Mouse (Mus musculus): ENCODE results near the gene Ypel2. TPM values are rescaled to one million over a fixed set of nuclear protein-coding genes. Genes with fewer than 3 reads are reported as not detected.
"Not testable (repeated sequence)": the region's sequence is repeated elsewhere in the genome, so short reads cannot be mapped to it uniquely, and the experiment has no call there.

The Ypel2 gene
- 10 to 100 TPM; 23.3 to 23.6 TPM for total RNA-seq (2021)
- long read RNA-seq, experiment 1, full-length matches to known transcripts: 12 of 19 reads
- long read RNA-seq, experiment 1, partial matches to known transcripts: 0 of 19 reads
- long read RNA-seq, experiment 1, other reads (novel, unspliced or antisense): 7 of 19 reads
- long read RNA-seq, experiment 2, full-length matches to known transcripts: 12 of 20 reads
- long read RNA-seq, experiment 2, partial matches to known transcripts: 0 of 20 reads
- long read RNA-seq, experiment 2, other reads (novel, unspliced or antisense): 8 of 20 reads

DNA sequence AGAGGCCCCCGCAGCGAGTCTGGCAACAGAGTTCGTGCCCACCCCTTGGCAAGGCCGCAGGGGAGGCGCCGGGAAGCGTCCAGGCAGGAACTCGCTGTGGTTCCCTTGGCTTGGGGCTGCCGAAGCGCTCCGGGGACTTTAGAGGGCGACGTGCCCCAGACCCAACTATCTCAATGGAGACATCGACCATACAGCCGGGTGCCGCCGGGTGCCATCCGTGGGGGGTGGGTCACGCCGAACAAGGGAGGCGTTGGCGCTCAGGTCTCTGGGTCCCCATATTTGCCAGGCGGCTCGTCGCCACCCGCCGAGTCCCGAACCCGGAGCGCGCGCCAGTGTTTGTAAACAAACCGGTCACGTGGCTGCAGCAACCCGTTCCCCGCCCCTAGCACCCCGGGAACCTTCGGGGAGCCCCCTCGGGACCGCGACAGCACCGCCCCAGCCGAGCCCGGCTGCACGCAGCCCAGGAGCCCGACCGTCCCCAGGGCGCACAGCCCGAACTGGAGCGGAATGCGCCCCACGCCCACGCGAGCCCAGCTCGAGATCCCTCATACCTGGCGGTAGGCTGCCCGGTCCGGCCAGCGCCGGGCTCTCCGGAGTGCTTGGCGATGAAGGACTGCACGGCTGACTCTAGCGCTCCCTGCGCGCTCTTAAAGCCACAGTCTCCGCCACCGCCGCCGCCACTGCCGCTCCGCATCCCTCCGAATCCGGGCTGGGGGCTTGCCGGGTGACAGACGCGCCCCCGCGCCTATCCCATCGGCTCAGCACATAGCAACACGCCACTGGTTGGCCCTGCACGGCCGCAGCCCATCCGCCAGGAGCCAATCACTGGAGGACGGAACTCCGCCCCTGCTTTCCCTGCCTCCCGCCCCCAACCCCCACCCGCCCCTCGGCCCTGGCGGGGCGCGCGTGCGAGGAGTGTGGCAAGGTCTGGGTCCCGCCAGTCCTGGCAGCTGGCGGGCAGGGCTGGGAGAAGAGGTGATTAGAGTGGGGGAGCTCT is at the start of gene Ypel2:
Gene Ypel2, minus strand, starts transcription at position 667 of the 997 bp plus-strand sequence.
- peak; percentile 41 for TF ChIP-seq CTCF (conservative IDR thresholded peaks at IDR 0.05)

DNA sequence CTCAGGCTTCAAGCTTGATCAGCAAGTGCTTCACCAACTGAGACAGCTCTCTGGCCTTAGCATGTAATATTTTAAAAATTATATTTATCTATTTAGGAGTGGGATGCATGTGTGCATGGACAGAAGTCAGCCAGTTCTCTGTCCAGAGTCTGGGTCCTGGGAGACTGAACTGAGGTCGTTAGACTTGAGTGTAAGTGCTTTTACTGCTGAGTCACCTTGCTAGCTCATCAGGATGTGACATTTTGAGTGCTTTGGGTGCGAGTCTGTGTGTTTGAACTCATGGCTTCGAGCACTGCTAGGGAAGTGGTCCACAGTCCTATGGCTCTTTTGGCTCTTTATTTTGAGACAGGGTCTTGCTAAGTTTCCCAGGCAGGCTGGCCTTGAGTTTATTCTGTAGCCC is 49.5 kb upstream of the Ypel2 start:
- TF ChIP-seq CTCF (conservative IDR thresholded peaks at IDR 0.05): no peak
- no peak overlapping the region for H3K4me3 ChIP-seq
- no peak overlapping the region for H3K27ac ChIP-seq
- no peak for DNase-seq (ENCODE audit: low spot score in 2 of 2)

More for the DNA sequence above, at the start of gene Ypel2:
- DNase-seq (ENCODE audit: low spot score in 2 of 2): peak; percentile 97 to 98
- H3K4me3 ChIP-seq: peak within 1 kb of the TSS; percentile 100
- H3K27ac ChIP-seq: peak within 1 kb of the TSS; percentile 97

DNA sequence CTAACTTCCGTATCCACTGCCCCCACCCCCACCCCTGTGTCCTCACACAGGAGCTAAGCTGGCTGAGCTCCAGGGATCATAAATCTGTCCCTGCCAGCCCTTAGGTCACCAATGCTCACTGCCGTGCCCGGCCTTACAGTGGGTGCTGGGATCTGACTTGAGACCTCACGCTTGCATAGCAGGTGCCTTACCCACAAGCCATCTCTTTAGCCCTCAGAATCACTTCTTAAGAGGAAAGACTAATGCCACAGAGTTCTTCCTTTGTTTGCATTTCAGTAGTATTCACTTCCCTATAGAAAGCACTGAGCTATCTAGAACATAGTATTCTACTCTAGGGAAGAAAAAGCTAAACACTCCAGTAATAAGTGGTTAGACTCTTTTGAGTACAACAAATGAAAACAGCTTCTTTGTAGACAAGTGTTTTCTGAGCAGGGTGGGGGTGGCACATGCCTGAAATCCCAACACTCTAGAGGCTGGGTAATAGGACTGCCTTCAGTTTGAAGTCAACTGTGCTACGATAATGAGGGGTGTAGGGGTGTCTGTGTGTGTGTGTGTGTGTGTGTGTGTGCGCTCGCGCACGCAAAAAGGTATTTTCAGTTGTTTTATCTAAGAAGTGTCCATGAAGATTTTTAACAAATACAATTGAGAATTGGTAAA is 45.9 kb upstream of the Ypel2 start:
- no peak overlapping the region for H3K27ac ChIP-seq
- no peak overlapping the region for H3K4me3 ChIP-seq
- no peak for DNase-seq (ENCODE audit: low spot score in 2 of 2)
- TF ChIP-seq CTCF (conservative IDR thresholded peaks at IDR 0.05): no peak

DNA sequence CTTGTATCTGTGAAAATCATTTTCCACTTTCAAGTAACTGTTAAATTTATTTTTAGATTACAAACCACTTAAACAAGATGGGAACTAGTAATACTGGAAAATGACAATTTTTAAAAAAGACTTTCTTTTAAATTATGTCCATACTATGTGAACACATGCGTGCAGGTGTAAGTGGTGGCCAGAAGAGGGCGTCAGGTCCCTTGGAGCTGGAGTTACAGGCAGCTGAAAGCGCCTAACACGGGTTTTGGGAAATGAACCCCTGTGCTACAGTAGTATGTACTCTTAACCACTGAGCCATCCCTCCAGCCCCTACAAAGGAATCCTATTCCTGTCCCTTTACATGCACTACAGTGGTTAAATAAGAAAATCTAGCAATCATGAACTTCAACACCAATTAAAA is 42.7 kb upstream of the Ypel2 start:
- no peak overlapping the region for H3K4me3 ChIP-seq
- DNase-seq (ENCODE audit: low spot score in 2 of 2): no peak
- H3K27ac ChIP-seq: no peak overlapping the region
- TF ChIP-seq CTCF (conservative IDR thresholded peaks at IDR 0.05): peak; percentile 57

DNA sequence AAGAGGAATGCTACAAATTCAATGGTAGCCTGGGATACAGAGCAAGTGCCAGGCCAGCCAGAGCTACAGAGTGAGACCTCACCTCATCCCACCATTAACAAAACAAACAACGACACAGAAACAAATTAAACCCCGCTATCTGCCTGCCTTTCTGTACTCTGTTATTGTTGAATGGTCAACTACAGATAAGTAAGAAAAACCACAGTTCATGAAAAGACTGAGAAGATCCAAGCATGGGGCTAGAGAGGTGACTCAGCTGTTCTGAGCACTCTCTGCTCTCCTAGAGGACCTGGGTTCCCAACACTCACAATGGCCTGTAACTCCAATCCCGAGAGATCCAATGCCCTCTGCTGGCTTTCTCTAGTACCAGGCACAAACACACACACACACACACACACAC is 34.7 kb upstream of the Ypel2 start:
- DNase-seq (ENCODE audit: low spot score in 2 of 2): no peak
- no peak for TF ChIP-seq CTCF (conservative IDR thresholded peaks at IDR 0.05)
- Histone ChIP-seq H3K4me3 (no peak overlapping the region), H3K27ac (no peak overlapping the region)

DNA sequence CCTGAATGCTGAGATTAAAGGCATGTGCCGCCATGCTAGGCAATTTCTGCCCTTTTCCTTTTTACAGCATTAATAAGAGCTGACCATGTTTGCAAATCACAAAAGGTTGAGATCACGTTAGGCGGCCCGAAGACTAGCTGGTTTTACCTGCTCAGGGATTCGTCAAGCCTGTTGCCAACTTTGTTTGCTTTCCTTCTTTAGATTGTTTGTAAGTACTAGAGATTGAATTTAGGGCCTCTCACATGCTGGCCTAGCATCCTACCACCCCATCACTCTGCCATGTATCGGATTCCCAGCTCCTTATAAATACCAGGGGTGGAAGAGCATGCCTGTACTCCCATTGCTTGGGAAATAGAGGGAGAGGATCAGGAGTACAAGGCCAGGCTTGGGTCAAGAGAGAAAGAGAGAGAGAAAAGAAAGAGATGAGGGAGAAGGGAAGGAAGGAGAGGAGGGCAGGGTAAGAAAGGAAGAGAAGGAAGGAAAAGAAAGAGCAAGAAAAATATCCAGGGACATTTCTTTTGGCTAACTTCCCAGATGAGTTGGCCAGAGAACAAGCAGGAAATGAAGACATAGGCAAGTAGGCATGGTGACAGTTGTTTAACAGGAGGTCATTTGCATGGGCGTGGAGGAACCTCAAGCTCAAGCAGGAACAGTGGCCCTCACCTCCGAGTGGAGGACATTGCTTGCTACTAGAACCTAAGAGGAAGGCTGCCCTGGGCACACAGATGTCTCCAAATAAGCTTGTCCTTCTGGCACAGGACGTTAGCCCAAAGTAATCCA is 32.8 kb upstream of the Ypel2 start:
- no peak for TF ChIP-seq CTCF (conservative IDR thresholded peaks at IDR 0.05)
- H3K4me3 ChIP-seq: no peak overlapping the region

DNA sequence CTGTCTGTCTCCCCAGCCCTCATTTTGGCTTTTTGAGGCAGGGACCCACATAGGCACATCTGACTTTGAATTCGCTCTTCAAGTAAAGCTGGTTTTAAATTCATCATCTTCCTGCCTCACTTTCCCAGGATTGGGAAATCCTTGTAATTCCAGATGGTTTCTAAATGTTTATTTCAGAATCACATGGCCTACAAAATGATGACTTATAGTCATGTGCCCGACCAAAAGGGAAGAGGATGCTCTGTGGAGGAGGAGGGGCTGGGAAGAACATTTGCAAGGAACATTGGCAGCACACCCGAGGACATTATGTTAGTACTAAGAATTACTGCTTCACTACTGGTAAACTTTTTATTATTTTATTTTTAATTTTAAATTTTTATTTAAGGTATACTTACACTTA is 31.8 kb upstream of the Ypel2 start:
- peak; percentile 30 to 57 for DNase-seq (ENCODE audit: low spot score in 2 of 2)
- Histone ChIP-seq H3K4me3 (no peak overlapping the region), H3K27ac (peak overlapping the region; percentile 63; the same call in 1 of the 2 replicates)
- no peak for TF ChIP-seq CTCF (conservative IDR thresholded peaks at IDR 0.05)

More for the DNA sequence above, 32.8 kb upstream of the Ypel2 start:
- DNase-seq (ENCODE audit: low spot score in 2 of 2): no peak
- peak overlapping the region; percentile 63 for H3K27ac ChIP-seq

DNA sequence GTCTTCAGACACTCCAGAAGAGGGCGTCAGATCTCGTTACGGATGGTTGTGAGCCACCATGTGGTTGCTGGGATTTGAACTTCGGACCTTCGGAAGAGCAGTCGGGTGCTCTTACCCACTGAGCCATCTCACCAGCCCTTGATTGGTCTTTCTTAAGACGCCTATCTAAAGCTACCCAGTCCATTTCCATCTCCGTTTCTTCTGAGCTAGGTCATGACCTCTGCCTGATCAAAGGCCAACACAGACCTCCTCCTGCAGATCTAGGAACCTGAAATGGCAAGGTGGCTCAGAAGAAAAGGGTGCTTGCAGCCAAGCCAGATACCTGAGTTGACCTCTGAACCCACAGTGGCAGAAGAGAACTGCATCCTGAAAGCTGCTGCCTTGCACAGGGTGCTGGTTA is 29.7 kb upstream of the Ypel2 start:
- not testable (repeated sequence) for H3K27ac ChIP-seq; H3K4me3 ChIP-seq; DNase-seq (ENCODE audit: low spot score in 2 of 2)

DNA sequence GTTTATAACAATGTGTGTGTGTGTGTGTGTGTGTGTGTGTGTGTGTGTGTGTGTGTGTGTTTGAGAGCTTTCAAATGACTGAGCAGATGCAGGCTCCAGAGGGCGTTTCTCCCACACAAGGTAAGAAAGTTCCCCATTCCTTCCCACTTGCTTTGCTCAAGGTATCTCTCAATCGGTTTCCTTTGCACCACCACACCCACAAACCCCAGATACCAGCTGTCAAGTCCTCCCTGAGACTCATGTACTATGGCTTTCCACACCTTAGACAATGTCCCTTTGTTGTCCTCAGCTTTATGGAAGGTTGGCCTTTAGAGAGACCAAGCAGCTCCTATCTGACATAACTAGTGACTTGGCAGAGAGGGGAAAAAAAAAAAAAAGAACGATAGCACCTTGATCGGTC is 29.3 kb upstream of the Ypel2 start:
- DNase-seq (ENCODE audit: low spot score in 2 of 2): no peak
- no peak overlapping the region for H3K4me3 ChIP-seq
- TF ChIP-seq CTCF (conservative IDR thresholded peaks at IDR 0.05): no peak
- H3K27ac ChIP-seq: no peak overlapping the region

DNA sequence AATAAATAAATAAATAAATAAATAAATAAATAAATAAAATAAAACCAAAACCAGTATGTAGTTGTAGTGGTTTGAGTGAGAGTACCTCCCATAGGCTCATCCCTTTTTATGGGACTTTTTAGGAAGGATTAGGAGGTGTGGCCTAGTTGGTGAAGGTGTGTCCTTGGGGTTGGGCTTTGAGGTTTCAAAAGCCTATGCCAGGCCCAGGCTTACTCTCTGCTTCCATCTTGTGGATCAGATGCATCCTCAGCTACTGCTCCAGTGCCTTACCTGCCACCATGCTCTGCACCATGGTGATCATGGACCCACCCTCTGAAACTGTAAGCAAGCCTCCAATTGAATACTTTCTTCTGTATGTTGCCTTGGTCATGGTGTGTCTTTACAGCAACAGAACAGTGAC is 28.0 kb upstream of the Ypel2 start:
- Histone ChIP-seq H3K4me3 (no peak overlapping the region), H3K27ac (no peak overlapping the region)
- DNase-seq (ENCODE audit: low spot score in 2 of 2): no peak
- TF ChIP-seq CTCF (conservative IDR thresholded peaks at IDR 0.05): no peak

DNA sequence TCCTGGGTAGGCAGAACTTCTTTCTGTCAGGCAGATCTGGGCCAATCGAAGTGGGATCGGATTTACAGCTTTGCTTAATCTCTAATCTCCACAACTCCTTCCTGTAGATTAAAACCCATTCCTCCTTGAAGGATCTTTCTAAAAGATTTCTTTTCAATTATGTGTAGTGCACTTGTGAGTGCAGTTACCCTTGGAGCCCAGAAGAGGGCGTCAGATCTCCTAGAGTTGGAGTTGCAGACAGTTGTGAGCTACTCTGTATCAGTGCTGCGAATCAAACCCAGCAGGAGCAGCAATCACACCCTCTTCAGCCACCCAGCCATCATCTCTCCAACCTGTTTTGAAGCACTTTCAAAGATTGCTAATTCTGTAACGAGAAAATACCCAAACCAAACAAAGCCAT is 26.9 kb upstream of the Ypel2 start:
- no peak for DNase-seq (ENCODE audit: low spot score in 2 of 2)
- no peak overlapping the region for H3K4me3 ChIP-seq
- no peak overlapping the region for H3K27ac ChIP-seq
- TF ChIP-seq CTCF (conservative IDR thresholded peaks at IDR 0.05): peak; percentile 34

DNA sequence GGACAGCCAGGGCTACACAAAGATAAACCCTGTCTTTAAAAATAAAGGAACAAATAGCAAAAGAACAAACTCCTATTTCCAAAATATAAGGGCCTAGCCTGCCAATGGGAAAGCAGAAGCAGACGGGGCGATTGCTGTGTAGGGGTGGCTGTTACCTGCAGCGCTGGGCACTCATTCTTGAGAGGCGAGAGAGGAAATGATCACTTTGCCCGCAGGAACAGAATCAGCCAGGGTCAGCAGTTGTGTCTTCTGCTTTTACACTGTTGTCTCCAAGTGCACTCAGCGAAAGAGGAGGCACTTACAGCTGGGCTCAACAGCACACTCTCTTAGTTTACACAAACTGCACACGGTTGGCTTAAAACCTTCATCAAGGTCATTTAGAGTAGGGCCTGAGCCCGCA is 25.9 kb upstream of the Ypel2 start:
- no peak for DNase-seq (ENCODE audit: low spot score in 2 of 2)
- TF ChIP-seq CTCF (conservative IDR thresholded peaks at IDR 0.05): no peak
- no peak overlapping the region for H3K4me3 ChIP-seq
- no peak overlapping the region for H3K27ac ChIP-seq
